Mouse (Mus musculus): ENCODE data around the gene Ctnnbl1.

Ctnnbl1 gene

GRCm38 (mm10) chr2:157940586-157941185 is 203.5 kb downstream of the Ctnnbl1 start:
- in situ Hi-C loops (cut with MseI, MboI) = no loop called here

All from mouse trophoblast stem cell (cell line).